Mouse (Mus musculus) heart, embryonic 12.5 days (tissue): ENCODE measurements at regions not wholly inside any gene's neighbourhood (a gene's known extent, or its start where the extent isn't known, plus 50 kb on each side); places are given as distances from the start of the nearest gene placed in this dataset.

ENCODE experiments used
- ATAC-seq: fragments of 200-750 bp; cut with Nextera tagmentation; 2 replicates; pipeline ENCODE4 v1.8.0; 2017; ENCODE audit warnings: moderate TSS enrichment, moderate library complexity; ENCODE audit not compliant: insufficient number of reproducible peaks, low FRiP score
- H3K27ac ChIP-seq: fragments of 300-500 bp; sonication (generic); 2 replicates; pipeline ENCODE4 v1.5.1; 2016; ENCODE audit warnings: mild to moderate bottlenecking, moderate library complexity; ENCODE audit not compliant: poor library complexity, severe bottlenecking
- H3K27me3 ChIP-seq: fragments of 300-500 bp; sonication (generic); replicated peaks from 2 replicates; pipeline ENCODE4 v1.6.1; 2016; ENCODE audit warnings: mild to moderate bottlenecking, moderate library complexity
- H3K36me3 ChIP-seq: fragments of 300-500 bp; sonication (generic); 2 replicates; pipeline ENCODE4 v1.6.1; 2016; ENCODE audit warnings: mild to moderate bottlenecking, moderate library complexity
- H3K4me1 ChIP-seq: fragments of 300-500 bp; sonication (generic); replicated peaks from 2 replicates; pipeline ENCODE4 v1.6.1; 2016; ENCODE audit warnings: mild to moderate bottlenecking
- H3K4me2 ChIP-seq: fragments of 300-500 bp; sonication (generic); 2 replicates; pipeline ENCODE4 v1.6.1; 2016; ENCODE audit warnings: mild to moderate bottlenecking, moderate library complexity
- H3K4me3 ChIP-seq: fragments of 300-500 bp; sonication (generic); 2 replicates; pipeline ENCODE4 v1.5.1; 2016; ENCODE audit warnings: mild to moderate bottlenecking
- H3K9ac ChIP-seq: fragments of 300-500 bp; sonication (generic); 2 replicates; pipeline ENCODE4 v1.6.1; 2016; ENCODE audit warnings: mild to moderate bottlenecking, moderate library complexity
- H3K9me3 ChIP-seq: fragments of 300-500 bp; sonication (generic); replicated peaks from 2 replicates; pipeline ENCODE4 v1.6.1; 2016; ENCODE audit warnings: mild to moderate bottlenecking, moderate library complexity
- WGBS: fragments of 180-500 bp; shearing (Covaris S2); methylation state at CpG from one replicate; pipeline ENCODE4 v1.1.7; 2016; 5-methylcytosine and 5-hydroxymethylcytosine counted together

DNA sequence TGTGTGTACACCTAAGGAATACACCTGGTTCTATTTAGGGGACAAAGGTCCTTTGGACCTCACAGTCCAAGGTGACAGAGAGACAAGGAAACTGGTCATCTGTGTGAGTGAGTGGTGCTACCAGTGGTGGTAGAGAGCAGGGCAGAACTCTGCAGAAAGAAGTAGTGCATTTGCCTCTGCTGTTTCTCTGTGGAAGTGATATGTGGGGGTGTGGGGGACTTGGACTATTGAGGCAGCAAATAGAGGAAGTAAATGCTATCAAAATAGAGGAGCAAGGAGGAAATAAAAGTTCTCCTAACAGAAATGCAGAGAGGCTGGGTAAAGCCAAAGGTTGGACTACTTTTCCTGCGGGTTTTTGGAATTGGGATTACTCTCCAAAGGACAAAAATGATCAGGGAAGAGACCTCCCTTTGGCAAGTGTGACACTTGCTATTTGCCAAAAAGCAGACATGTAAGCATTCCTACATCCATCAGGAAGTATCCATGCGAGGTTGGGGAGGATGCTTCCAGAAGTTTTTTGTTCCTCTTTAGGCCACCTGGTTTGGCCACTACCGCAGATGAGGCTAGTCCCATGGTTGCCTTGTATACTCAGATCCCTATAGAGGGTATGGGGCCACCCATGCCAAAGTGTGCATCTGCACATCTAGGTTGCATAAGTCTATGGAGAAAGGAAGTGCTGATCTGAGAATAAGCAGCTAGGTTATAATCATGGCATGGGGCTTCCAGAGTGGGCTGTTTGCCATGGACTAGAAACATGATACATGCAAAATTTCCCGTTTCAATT is 285.0 kb upstream of the Klf4 start:
- 77% methylated on average over 4 of the region's 4 CpGs for WGBS
- ATAC-seq, result no peak

DNA sequence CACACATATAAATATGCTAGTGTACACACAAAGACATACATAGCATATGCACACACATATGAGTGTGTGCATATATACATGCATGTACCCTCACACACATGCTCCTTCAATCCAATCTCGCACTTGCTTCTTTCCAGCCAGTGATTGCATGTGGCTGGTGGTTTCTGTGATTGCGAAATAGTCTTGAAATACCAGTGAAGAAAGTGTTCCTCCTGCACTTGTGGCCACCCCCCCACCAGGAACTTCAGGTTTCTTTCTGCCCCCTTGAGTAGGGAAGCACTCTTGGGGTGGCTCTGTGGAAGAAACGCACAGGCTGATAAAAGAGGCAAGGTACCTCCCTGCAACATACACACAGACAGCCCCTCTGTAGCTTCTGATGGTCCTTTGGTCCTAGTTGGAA is 283.6 kb upstream of the Klf4 start:
- H3K9me3 ChIP-seq, result no peaks in the 10 kb centered on the region
- H3K4me2 ChIP-seq, result no peak overlapping the region
- no peak overlapping the region for H3K27ac ChIP-seq
- 80% methylated on average over 3 of the region's 3 CpGs for WGBS
- ATAC-seq, result no peak
- no peaks in the 10 kb centered on the region for H3K36me3 ChIP-seq
- no peak overlapping the region for H3K4me3 ChIP-seq
- H3K9ac ChIP-seq, result no peak overlapping the region
- 0 out of 2 replicates have a peak, but pooled peaks cover 3% of the 10 kb centered on the region for H3K27me3 ChIP-seq
- H3K4me1 ChIP-seq, result no peaks in the 10 kb centered on the region

More for the DNA sequence above, 285.0 kb upstream of the Klf4 start:
- no peaks in the 10 kb centered on the region for H3K9me3 ChIP-seq
- no peak overlapping the region for H3K9ac ChIP-seq
- H3K4me3 ChIP-seq, result no peak overlapping the region
- H3K4me2 ChIP-seq, result no peak overlapping the region
- H3K27ac ChIP-seq, result no peak overlapping the region
- H3K36me3 ChIP-seq, result no peaks in the 10 kb centered on the region
- 0 out of 2 replicates have a peak, but pooled peaks cover 3% of the 10 kb centered on the region for H3K27me3 ChIP-seq
- H3K4me1 ChIP-seq, result no peaks in the 10 kb centered on the region

DNA sequence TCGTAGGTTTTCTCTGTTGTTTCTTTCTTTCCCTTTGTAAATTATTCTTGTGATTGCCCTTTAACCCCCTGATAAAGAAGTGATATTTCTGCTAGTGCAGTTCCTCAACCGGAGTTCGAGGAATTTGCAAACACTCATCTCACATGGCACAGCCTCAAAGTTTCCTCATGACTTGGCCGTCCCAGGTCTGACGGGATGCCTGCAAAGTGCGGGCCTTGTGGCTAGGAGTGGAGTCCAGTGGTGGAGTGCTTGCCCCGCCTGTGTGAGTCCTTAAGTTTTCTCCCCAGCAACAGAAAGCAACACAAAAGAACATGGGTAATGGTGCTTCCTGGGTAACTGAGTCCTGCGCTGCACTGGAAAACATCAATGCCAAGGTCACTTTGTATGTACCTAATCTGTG is 280.6 kb upstream of the Klf4 start:
- Histone ChIP-seq H3K27ac (no peak overlapping the region), H3K36me3 (no peaks in the 10 kb centered on the region), H3K9me3 (no peaks in the 10 kb centered on the region)

DNA sequence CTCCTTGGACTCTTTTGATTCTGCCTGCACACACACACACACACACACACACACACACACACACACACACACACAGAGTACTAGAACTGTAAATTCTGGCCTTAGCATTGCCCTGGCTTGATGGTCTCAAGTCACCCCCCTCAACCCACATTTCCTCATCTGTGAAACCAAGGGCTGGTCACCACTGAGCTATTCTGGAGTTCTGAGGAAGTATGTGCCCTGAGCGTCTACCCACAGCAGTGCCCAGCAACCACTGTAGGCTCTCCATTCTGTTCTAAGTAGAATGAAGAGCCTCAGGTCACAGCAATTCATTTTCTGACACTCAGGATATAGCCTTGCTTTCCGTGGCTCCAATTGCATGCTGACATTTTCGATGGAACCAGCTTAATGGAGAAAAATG is 279.4 kb upstream of the Klf4 start:
- H3K4me2 ChIP-seq, result no peak overlapping the region
- H3K9ac ChIP-seq, result no peak overlapping the region
- H3K27ac ChIP-seq, result no peak overlapping the region
- ATAC-seq, result no peak
- no peaks in the 10 kb centered on the region for H3K9me3 ChIP-seq
- WGBS, result 74% methylated on average over 3 of the region's 3 CpGs
- H3K4me1 ChIP-seq, result no peaks in the 10 kb centered on the region
- H3K36me3 ChIP-seq, result no peaks in the 10 kb centered on the region
- 0 out of 2 replicates have a peak, but pooled peaks cover 3% of the 10 kb centered on the region for H3K27me3 ChIP-seq
- H3K4me3 ChIP-seq, result no peak overlapping the region

More for the DNA sequence above, 280.6 kb upstream of the Klf4 start:
- Histone ChIP-seq H3K4me1 (no peaks in the 10 kb centered on the region), H3K4me3 (no peak overlapping the region), H3K4me2 (no peak overlapping the region), H3K9ac (no peak overlapping the region), H3K27me3 (0 out of 2 replicates have a peak, but pooled peaks cover 3% of the 10 kb centered on the region)
- 75% methylated on average over 8 of the region's 8 CpGs for WGBS
- no peak for ATAC-seq

DNA sequence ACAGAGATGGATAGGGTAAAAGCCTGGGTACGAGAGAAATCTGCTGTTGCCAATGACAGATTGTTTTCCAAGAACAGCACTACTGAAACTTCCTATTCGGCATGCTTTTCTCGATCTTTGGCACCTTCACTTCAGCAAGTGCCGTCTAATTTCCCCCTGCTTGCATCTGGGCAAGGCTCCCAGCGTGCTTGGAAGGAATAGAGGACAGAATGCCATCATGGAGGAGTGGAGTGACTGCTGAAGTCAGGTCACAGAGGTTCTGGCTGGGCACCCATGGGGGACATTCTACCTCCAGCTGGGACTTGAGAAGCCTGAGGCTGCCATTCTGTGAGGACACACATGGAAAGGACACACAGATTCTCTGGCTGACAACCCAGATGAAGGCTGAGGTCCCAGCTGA is 276.2 kb upstream of the Klf4 start:
- Histone ChIP-seq H3K36me3 (no peaks in the 10 kb centered on the region), H3K4me1 (no peaks in the 10 kb centered on the region), H3K9me3 (no peaks in the 10 kb centered on the region), H3K4me3 (no peak overlapping the region), H3K27ac (no peak overlapping the region), H3K27me3 (no peaks in the 10 kb centered on the region), H3K9ac (no peak overlapping the region), H3K4me2 (no peak overlapping the region)
- no peak for ATAC-seq
- WGBS, result 78% methylated on average over 5 of the region's 5 CpGs

DNA sequence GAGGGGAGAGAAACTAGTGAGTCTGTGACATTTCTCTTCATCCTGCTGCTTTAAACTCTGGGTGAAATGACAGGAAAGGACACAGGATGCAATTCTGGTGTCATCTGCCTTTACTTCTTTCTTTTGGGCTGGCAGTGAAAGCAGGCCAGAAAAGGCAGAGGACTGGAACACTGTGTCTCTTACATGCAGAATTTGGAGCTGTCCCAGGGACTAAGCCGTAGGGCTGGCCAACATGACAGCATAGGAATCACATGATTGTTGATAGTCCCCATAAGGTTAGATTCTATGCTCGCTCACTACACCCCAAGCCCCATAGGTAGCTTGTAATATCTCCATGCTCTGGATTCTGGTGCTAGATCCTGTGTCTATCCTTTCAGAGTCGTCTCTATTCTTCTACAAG is 274.5 kb upstream of the Klf4 start:
- Histone ChIP-seq H3K27me3 (no peaks in the 10 kb centered on the region), H3K4me2 (no peak overlapping the region), H3K27ac (no peak overlapping the region), H3K36me3 (no peaks in the 10 kb centered on the region), H3K4me3 (no peak overlapping the region), H3K9ac (no peak overlapping the region), H3K4me1 (no peaks in the 10 kb centered on the region), H3K9me3 (no peaks in the 10 kb centered on the region)
- ATAC-seq, result no peak
- WGBS, result 78% methylated on average over 3 of the region's 3 CpGs

DNA sequence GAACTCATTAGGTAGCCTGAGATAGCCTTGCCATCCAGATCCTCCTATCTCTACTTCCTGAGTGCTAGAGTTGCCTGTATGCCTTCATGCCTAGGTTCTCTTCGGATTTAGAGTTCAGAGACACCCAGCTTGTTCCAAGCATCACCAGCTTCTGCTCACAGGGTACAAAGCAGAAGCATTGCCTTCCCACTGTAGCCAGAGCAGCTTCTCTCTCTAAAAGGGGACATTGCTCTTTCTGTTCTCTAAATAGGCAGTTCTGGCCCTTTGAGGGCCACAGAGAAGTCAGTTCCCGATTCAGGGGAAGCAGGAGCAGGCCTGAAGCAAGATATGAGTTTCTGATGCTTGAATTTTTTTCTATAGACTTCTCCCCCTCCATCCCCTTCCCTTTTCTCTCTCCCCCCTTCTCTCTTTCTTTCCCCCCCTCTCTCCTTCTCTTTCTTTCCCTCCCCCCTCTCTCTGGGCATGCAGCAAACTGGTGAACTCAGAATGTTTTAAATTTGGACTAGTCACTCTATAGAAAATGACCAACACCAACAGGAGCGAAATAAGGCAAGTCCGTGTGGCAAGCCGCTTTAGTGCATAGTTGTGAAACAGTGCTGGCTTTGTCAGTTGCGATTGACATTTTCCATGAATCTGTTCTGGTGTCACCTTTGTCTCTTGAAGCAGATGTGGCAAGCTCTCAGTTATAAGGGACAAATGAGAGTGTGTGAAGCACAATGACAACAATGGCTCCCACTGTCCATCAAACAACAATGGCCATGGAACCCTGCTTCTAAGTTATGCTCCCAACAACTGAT is 273.2 kb upstream of the Klf4 start:
- ATAC-seq, result no peak

DNA sequence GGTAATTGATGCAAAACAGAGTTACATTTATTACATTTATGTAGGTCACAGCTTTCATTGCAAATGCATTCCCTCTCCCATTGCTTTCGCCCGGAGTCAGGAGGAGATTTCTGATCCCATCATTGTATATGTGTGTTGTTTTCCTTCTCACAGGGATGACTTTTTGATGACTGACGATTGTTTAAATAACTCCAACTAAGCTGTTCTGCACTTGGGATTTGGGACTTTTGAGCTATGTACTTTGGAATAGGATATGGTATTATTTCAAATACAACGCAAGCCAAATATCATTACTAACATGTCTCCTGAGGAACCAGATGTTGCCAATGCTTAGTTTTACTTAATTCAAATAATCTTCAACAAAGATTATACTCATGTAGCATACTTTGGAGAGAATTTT is 269.8 kb upstream of the Klf4 start:
- no peaks in the 10 kb centered on the region for H3K36me3 ChIP-seq
- WGBS, result 84% methylated on average over 4 of the region's 4 CpGs

More for the DNA sequence above, 273.2 kb upstream of the Klf4 start:
- no peak overlapping the region for H3K9ac ChIP-seq
- H3K4me2 ChIP-seq, result no peak overlapping the region
- whole genome bisulfite sequencing, result 76% methylated on average over 6 of the region's 6 CpGs
- H3K27ac ChIP-seq, result no peak overlapping the region
- no peaks in the 10 kb centered on the region for H3K9me3 ChIP-seq
- no peaks in the 10 kb centered on the region for H3K36me3 ChIP-seq
- H3K4me1 ChIP-seq, result no peaks in the 10 kb centered on the region
- H3K4me3 ChIP-seq, result no peak overlapping the region
- H3K27me3 ChIP-seq, result no peaks in the 10 kb centered on the region

DNA sequence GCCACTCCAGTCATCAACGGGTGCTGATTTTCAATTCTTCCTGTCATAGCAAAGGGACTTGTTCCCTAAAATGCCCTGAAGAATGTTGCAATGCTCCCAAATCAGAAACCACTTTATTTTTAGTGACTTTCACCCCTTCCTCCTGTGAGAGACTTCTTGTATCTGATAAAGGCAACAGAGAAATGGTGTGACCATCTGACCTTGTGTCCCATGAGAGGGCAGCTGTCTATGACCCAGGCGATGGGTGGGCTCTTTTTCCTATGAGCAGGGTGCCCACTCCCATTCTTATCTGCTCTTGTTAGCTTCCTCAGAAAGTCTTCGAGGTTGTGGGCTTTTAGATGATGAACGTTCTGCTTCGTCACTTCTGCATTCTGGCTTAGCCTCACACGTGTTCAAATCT is 265.8 kb upstream of the Klf4 start:
- 67% methylated on average over 6 of the region's 6 CpGs for WGBS

More for the DNA sequence above, 269.8 kb upstream of the Klf4 start:
- Histone ChIP-seq H3K9ac (no peak overlapping the region), H3K4me2 (no peak overlapping the region), H3K4me1 (no peaks in the 10 kb centered on the region), H3K27ac (no peak overlapping the region), H3K9me3 (no peaks in the 10 kb centered on the region), H3K4me3 (no peak overlapping the region), H3K27me3 (no peaks in the 10 kb centered on the region)
- no peak for ATAC-seq

DNA sequence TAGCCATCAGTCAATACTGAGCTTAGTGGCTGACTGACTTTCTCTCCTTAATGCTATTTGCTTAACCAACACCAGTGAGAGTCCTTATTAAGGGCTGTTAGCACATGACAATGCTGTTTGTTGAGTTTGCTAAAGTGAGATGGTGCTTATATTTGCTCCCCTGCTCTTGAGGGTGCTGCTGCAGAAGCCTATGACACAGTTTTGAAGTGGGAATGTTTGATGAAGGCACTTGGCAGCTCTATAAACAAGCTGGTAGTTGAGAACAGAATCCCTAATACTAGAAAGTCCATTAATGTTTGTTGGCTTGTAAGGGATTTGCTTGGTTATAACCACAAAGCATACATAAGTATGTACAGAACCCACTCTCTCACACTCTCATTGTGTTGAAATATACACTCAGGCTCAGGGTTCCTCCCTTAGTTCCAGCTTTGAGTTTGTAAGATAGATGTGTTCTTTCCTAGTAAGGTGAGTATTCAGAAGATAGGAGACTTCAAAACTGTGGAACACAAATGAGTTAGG is 249.1 kb upstream of the Klf4 start:
- Histone ChIP-seq H3K4me2 (no peak overlapping the region), H3K36me3 (no peaks in the 10 kb centered on the region), H3K4me1 (peaks cover 6% of the 10 kb centered on the region; the same call in 1 of the 2 replicates), H3K9ac (no peak overlapping the region), H3K9me3 (no peaks in the 10 kb centered on the region), H3K4me3 (no peak overlapping the region), H3K27ac (no peak overlapping the region), H3K27me3 (no peaks in the 10 kb centered on the region)
- no peak for ATAC-seq

More for the DNA sequence above, 265.8 kb upstream of the Klf4 start:
- no peak for ATAC-seq
- H3K9ac ChIP-seq, result no peak overlapping the region
- H3K4me1 ChIP-seq, result no peaks in the 10 kb centered on the region
- H3K4me3 ChIP-seq, result no peak overlapping the region
- no peaks in the 10 kb centered on the region for H3K9me3 ChIP-seq
- no peaks in the 10 kb centered on the region for H3K27me3 ChIP-seq
- H3K4me2 ChIP-seq, result no peak overlapping the region
- H3K27ac ChIP-seq, result no peak overlapping the region
- no peaks in the 10 kb centered on the region for H3K36me3 ChIP-seq

DNA sequence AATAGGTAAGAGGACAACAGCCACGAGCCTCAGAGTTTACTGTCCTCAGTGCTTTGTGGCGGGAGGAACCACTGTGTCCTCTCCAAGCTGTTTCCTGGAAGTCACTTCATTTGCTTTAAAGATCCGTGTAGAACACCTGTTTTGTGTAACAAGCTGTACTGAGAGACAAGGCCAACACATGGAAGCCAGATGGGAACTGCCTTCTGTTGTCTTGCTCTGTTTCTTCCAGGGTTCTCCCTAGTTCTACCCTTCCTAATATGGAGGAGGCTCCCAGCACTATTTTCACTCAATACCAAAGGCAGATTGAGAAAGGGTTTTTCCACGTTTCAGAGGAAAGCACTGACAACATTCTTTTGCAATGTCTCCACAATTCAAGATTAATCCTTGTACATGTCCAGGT is 247.3 kb upstream of the Klf4 start:
- Histone ChIP-seq H3K4me1 (peaks cover 6% of the 10 kb centered on the region; the same call in 1 of the 2 replicates), H3K27me3 (no peaks in the 10 kb centered on the region), H3K36me3 (no peaks in the 10 kb centered on the region), H3K9ac (no peak overlapping the region), H3K4me2 (no peak overlapping the region), H3K9me3 (no peaks in the 10 kb centered on the region), H3K27ac (no peak overlapping the region), H3K4me3 (no peak overlapping the region)
- WGBS, result 70% methylated on average over 4 of the region's 4 CpGs
- ATAC-seq, result no peak
